Mouse (Mus musculus) v-Abl transformed pro-B cells (cell line): ENCODE results near the gene Xlr5b.
"Not testable (repeated sequence)": the region's sequence is repeated elsewhere in the genome, so short reads cannot be mapped to it uniquely, and the experiment has no call there.

Experiments used
- in situ Hi-C, 2 experiments: fragments of 400-800 bp; cut with MboI; formaldehyde crosslinking; loops; one replicate each; pipeline ENCODE4 v1.15.1; 2025; ENCODE audit not compliant: unreplicated experiment in 2 of 2

Gene Xlr5b

DNA sequence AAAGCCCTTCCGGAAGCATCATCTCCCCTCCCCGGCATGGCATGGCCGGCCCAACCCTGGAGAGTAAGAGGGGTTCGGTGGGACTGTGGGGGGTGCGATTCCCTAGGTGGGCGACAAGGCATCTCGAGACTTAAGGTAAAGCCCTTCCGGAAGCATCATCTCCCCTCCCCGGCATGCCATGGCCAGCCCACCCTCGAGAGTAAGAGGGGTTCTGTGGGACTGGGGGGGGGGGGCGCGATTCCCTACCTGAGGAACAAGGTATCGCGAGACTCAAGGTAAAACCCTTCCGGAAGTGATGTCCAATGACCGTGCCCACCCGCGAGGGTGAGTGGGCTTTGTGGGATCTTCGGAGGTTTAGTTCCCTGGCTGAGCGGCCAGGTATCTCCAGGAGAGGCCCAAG, at the start of gene Xlr5b:
TSS of gene Xlr5b (plus strand) at position 301 of the 400 bp plus-strand sequence.
- in situ Hi-C loops, result not testable (repeated sequence)

DNA sequence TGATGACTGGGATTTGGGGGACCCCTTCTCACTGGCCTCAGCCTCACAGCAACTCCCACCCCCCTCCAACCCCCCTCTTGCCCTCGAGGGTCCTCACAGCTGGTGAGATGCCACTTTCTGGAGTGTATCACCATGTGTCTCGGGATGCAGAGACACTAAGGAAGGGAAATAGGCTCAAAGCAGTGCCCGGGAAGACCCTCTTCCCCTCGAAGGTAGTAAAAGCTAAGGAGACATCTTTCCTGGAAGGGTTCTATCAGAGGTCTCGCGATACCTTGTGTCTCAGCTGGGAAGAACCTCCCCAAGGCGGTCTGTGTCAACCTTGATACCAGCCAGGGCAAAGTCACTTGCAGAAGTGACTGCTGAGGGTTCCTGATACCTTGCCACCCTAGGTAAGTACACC, 31.8 kb upstream of the Xlr5b start, which contains the start of gene Gm14685:
TSS of gene Gm14685 (plus strand) at position 301 of the 400 bp plus-strand sequence.
- in situ Hi-C loops, result not testable (repeated sequence)

DNA sequence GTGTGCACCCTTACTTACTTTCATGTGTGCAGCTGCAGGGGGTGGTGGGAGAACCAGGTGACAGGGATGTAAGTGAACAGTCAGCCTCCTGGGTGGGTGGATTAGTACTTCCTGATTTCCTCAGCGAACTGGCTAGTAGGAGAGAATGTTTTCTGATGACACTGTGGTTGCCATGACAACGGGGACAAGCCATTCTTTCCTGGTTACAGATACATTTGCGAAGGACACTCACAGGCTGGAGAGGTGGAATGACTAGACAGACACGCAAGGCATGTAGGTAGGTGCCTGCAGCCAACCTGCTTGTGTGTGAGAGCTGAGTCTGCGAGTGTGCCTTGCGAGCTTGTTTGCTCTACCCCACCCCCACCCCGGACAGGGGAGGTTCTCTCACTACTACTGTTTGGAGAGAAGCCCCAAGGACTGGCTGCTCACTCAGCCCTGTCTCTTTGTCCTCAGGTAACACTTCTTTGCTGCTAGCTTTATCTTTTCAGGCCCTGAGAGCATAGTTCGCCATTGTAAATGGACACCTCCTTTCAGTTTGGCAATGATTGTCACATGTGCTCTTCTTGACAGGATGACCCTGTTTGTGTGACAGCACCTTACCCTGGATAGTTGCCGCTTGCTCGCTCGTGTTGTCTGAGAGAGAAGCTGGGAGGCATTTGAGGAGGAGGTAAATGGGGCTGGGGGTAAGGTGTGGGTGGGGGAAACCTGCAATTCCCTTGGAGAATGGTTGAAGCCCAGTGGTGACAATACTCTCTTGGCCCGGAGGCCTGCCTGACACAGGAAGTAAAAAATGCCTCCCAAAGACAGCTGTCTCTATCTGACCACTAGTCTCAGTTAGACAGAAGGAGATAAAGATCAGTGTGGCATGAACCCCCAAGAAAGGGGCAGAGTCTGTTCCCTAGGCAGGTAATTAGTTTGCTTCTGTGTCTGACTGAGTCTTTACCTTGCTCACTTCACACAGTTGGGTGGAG, 25.5 kb upstream of the Xlr5b start:
- in situ Hi-C loops, result not testable (repeated sequence)

GRCm38 (mm10) chrX:73143218-73143618, 5.4 kb upstream of the Xlr5b start:
- in situ Hi-C loops, result not testable (repeated sequence)

DNA sequence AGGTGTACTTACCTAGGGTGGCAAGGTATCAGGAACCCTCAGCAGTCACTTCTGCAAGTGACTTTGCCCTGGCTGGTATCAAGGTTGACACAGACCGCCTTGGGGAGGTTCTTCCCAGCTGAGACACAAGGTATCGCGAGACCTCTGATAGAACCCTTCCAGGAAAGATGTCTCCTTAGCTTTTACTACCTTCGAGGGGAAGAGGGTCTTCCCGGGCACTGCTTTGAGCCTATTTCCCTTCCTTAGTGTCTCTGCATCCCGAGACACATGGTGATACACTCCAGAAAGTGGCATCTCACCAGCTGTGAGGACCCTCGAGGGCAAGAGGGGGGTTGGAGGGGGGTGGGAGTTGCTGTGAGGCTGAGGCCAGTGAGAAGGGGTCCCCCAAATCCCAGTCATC, 754 bp downstream of the Xlr5b start, which contains the start of gene DXBay18:
TSS of gene DXBay18 (minus strand) at position 101 of the 400 bp plus-strand sequence.
- in situ Hi-C loops, result not testable (repeated sequence)

DNA sequence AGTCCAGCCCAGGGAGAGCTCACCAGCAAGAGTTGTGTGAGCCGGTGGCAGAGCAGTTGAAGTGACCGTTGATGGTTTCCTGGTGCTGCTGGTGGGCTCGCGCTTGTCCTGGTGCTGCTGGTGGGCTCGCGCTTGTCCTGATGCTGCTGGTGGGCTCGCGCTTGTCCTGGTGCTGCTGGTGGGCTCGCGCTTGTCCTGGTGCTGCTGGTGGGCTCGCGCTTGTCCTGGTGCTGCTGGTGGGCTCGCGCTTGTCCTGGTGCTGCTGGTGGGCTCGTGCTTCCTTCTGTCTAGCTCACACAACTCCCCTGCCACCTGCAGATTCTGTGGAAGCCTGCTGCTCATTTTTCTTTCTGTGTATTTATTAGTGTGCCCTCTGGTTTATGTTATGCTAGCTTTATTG, 28.3 kb downstream of the Xlr5b start, which contains the start of gene Spin2d:
TSS of gene Spin2d (minus strand) at position 101 of the 400 bp plus-strand sequence.
- in situ Hi-C loops, result not testable (repeated sequence)

DNA sequence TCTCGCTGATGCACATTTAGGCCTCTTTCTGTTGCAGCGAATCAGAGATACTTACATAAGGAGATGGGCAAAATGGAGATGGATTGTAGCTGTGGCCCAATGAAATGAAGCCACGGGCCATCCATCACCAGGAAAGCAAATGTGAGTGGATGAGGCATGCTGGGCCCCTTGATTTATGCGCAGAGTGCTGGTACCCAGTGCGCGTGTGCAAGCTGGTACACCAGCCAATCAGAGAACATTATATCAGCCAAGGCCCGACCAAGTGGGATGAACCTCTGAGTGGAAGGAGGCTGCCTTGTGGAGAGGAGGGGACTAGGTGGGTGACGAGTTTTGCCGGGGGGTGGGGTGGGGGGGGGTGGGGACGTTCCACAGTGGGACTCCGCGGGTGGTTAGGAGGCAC, 43.3 kb downstream of the Xlr5b start, which contains the start of gene Xlr3b:
TSS of gene Xlr3b (plus strand) at position 274 of the 400 bp plus-strand sequence.
- in situ Hi-C loops, result not testable (repeated sequence)
